ENCODE assay signal across 8 mouse cellular contexts in the genomic region with DNA sequence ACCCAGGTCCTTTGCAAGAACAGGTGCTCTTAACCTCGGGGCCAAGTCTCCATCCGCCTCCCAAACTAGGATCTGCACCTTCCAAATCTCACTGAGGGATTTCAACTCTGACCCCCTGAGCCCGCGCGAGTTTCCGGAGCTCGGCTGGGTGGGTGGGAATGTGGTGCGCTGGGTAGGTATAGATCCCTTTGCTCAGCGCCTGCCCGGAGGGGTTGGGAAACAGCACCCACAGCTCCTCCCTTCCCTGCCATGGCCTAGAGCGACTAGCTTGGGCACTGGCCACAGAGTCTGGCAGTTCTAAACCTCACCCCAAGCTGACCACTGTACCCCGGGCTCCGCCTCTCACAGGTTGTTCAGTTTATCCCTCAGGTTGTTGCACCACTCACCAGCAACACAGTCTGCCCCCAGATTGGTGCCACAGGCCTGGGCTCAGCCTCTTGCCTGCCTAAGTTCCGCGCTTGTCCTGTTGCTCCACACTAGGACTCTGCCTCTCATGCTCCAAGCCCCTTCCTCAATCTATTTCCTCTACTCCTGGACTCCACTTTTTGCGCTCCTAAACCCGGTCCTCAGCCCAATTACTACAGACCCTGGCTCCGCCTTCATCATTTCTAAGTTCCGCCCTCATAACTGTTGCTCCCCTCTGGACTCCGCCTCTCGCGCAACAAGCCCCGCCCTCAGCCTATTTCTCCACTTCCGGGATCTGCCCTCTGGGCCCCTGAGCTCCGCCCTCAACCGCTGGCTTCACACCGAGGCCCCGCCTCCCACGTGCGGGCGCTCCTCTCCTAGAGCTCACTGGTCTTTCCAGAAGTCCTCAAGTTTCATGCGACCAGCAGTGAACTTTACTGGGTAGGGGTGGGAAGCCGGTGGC.
DNase-seq lines count a peak whose midpoint lies in the region; ATAC-seq lines count a peak whose summit lies in the region.

No protein-coding gene starts in this region.

- H3K36me3 ChIP-seq in kidney, embryonic 14.5 days (ENCODE audit: control insufficient read depth, insufficient read depth, low read length): no peaks in the 10 kb centered on the region
- H3K36me3 ChIP-seq in forebrain, embryonic 11.5 days (ENCODE audit: control insufficient read depth, insufficient read depth, low read length): no peaks in the 10 kb centered on the region

- H3K4me1 ChIP-seq in kidney, embryonic 14.5 days (ENCODE audit: control insufficient read depth, insufficient read depth, low read length): no peaks in the 10 kb centered on the region
- no peaks in the 10 kb centered on the region for H3K4me1 ChIP-seq in forebrain, embryonic 11.5 days (replicated peaks; ENCODE audit: control insufficient read depth, insufficient read depth, low read length)

- no peak overlapping the region for H3K9ac ChIP-seq in kidney, embryonic 14.5 days (ENCODE audit: low read depth, low read length)
- H3K9ac ChIP-seq in forebrain, embryonic 11.5 days (ENCODE audit: low read length): no peak overlapping the region

- H3K27ac ChIP-seq in kidney, embryonic 14.5 days (ENCODE audit: low read depth, low read length): no peak overlapping the region
- H3K27ac ChIP-seq in forebrain, embryonic 11.5 days (ENCODE audit: low read depth, low read length): no peak overlapping the region

- H3K9me3 ChIP-seq in kidney, embryonic 14.5 days (ENCODE audit: control insufficient read depth, low read length): peaks cover 4% of the 10 kb centered on the region; the same call in 1 of the 2 replicates
- peaks cover 4% of the 10 kb centered on the region; the same call in 1 of the 2 replicates for H3K9me3 ChIP-seq in forebrain, embryonic 11.5 days (ENCODE audit: control insufficient read depth, low read length)

- DNase-seq in kidney, adult 11 months: peak; percentile 48
- peak; percentile 70 for DNase-seq in adrenal gland, postnatal 14 days
- peak; percentile 33 for DNase-seq in kidney, adult 18-20 months
- DNase-seq in forebrain, embryonic 11.5 days (ENCODE audit: low spot score): no peak
- no peak for DNase-seq in right cerebral cortex, adult 18-20 months

- no peak for ATAC-seq in kidney, embryonic 14.5 days (ENCODE audit: low FRiP score, low TSS enrichment)
- ATAC-seq in megakaryocyte-erythroid progenitor cell, adult 5-6 weeks (replicated peaks; ENCODE audit: low FRiP score, low TSS enrichment, poor library complexity, severe bottlenecking): peak; percentile 92
- no peak; the same call in 1 of the 2 replicates for ATAC-seq in forebrain, embryonic 11.5 days (replicated peaks; ENCODE audit: low FRiP score)
- no peak; the same call in 1 of the 2 replicates for ATAC-seq in monocyte, adult 5-6 weeks (replicated peaks; ENCODE audit: insufficient number of reproducible peaks, low FRiP score, low TSS enrichment, poor library complexity, severe bottlenecking)

- no peak overlapping the region for H3K4me3 ChIP-seq in kidney, embryonic 14.5 days (ENCODE audit: low read length)
- no peak overlapping the region for H3K4me3 ChIP-seq in forebrain, embryonic 11.5 days (ENCODE audit: low read depth, low read length)

- 42% methylated on average over 33 of the region's 33 CpGs for WGBS in kidney, embryonic 14.5 days
- WGBS in forebrain, embryonic 11.5 days: 38% methylated on average over 33 of the region's 33 CpGs

- no peaks in the 10 kb centered on the region for H3K27me3 ChIP-seq in kidney, embryonic 14.5 days (ENCODE audit: control insufficient read depth, insufficient read depth, low read length)
- no peaks in the 10 kb centered on the region for H3K27me3 ChIP-seq in forebrain, embryonic 11.5 days (ENCODE audit: control insufficient read depth, insufficient read depth, low read length)

- H3K4me2 ChIP-seq in kidney, embryonic 14.5 days (replicated peaks; ENCODE audit: low read depth, low read length): no peak overlapping the region; the same call in 1 of the 2 replicates
- no peak overlapping the region for H3K4me2 ChIP-seq in forebrain, embryonic 11.5 days (ENCODE audit: low read depth, low read length, severe bottlenecking)

Comparison
In these comparisons a context has a peak if more than half of its experiments do, and no peak if none do; other contexts are left out.
1. DNase-seq: peak in kidney, adult 11 months (single experiment), adrenal gland, postnatal 14 days (single experiment) and kidney, adult 18-20 months (single experiment); none in forebrain, embryonic 11.5 days (single experiment) and right cerebral cortex, adult 18-20 months (single experiment).